Mouse (Mus musculus) C2C12 (cell line): ENCODE results near the gene Celsr3. TPM values are rescaled to one million over a fixed set of nuclear protein-coding genes. Genes with fewer than 3 reads are reported as not detected.

ENCODE experiments used
- H3K27me3 ChIP-seq: one replicate; pipeline ENCODE4 v1.6.1; 2011; ENCODE audit not compliant: control insufficient read depth, insufficient read depth, insufficient read length
- H3K36me3 ChIP-seq: one replicate; pipeline ENCODE4 v1.6.1; 2011; ENCODE audit not compliant: control insufficient read depth, insufficient read depth
- H3K4me3 ChIP-seq: one replicate; pipeline ENCODE4 v1.5.1; 2011; ENCODE audit warnings: mild to moderate bottlenecking, control low read depth; ENCODE audit not compliant: poor library complexity, insufficient read depth, severe bottlenecking
- H3K79me2 ChIP-seq: one replicate; pipeline ENCODE4 v1.6.1; 2011; ENCODE audit not compliant: control insufficient read depth, insufficient read depth
- H3K79me3 ChIP-seq: one replicate; pipeline ENCODE4 v1.6.1; 2011; ENCODE audit warnings: low read depth, control low read depth
- H3ac ChIP-seq: one replicate; pipeline ENCODE3; 2011; ENCODE audit warnings: low read depth; ENCODE audit not compliant: control insufficient read depth, insufficient read length
- CEBPB ChIP-seq: IDR thresholded peaks from one replicate; pipeline ENCODE4 v1.6.1; 2011; ENCODE audit warnings: low read depth, mild to moderate bottlenecking, control low read depth, moderate library complexity
- CTCF ChIP-seq: IDR thresholded peaks from one replicate; pipeline ENCODE4 v1.5.1; 2011; ENCODE audit not compliant: control insufficient read depth, insufficient read depth, insufficient read length
- FOSL1 ChIP-seq: IDR thresholded peaks from one replicate; pipeline ENCODE4 v1.8.0; 2011; ENCODE audit warnings: mild to moderate bottlenecking, low read length; ENCODE audit not compliant: poor library complexity, insufficient read depth, severe bottlenecking
- MAX ChIP-seq: IDR thresholded peaks from one replicate; pipeline ENCODE4 v1.6.1; 2011; ENCODE audit warnings: mild to moderate bottlenecking, control low read depth
- MYOD1 ChIP-seq: IDR thresholded peaks from one replicate; pipeline ENCODE4 v1.6.1; 2011; ENCODE audit warnings: low read depth; ENCODE audit not compliant: control insufficient read depth, insufficient read length
- MYOG ChIP-seq: IDR thresholded peaks from one replicate; pipeline ENCODE4 v1.6.1; 2011; ENCODE audit not compliant: control insufficient read depth, insufficient read length; ENCODE audit errors: extremely low read depth
- USF1 ChIP-seq: IDR thresholded peaks from one replicate; pipeline ENCODE4 v1.6.1; 2011; ENCODE audit warnings: low read depth, mild to moderate bottlenecking, control low read depth, moderate library complexity
- microRNA-seq: library from miRNA; unstranded; fragments of <30 nt; microRNA quantifications from one replicate; pipeline ENCODE4, GENCODE M21; 2019; ENCODE audit warnings: borderline microRNAs expressed
- polyA plus RNA-seq: library from polyadenylated mRNA; unstranded; fragments of >200 nt; fragmentation: generic; extraction: Trizol; gene quantifications from one replicate; pipeline ENCODE4 v1.2.1, GENCODE M21; 2012; ENCODE audit warnings: missing spikeins

Celsr3 gene
- polyA plus RNA-seq, 1 experiment: 0.05 TPM

GRCm38 (mm10) chr9:108853635-108854240, 27.6 kb downstream of the Celsr3 start:
- Histone ChIP-seq H3K79me3 (no peaks in the 10 kb centered on the region), H3K79me2 (no peaks in the 10 kb centered on the region), H3K36me3 (no peaks in the 10 kb centered on the region), H3K27me3 (peaks cover 7% of the 10 kb centered on the region), H3ac (peak overlapping the region; percentile 66), H3K4me3 (peak overlapping the region; percentile 56)
- TF ChIP-seq CTCF (peak; percentile 82), CEBPB (no peak), MAX (peak; percentile 80), MYOD1 (no peak)

GRCm38 (mm10) chr9:108854241-108854696, 28.1 kb downstream of the Celsr3 start:
- Histone ChIP-seq H3K36me3 (no peaks in the 10 kb centered on the region), H3K27me3 (peaks cover 2% of the 10 kb centered on the region), H3K79me2 (no peaks in the 10 kb centered on the region), H3K79me3 (no peaks in the 10 kb centered on the region), H3ac (peak overlapping the region; percentile 66), H3K4me3 (peak overlapping the region; percentile 56)
- TF ChIP-seq MAX (peak; percentile 11), USF1 (peak; percentile 10), CEBPB (no peak), CTCF (no peak)

- H3K79me2 ChIP-seq: no peaks in the 10 kb centered on the region
- H3K27me3 ChIP-seq: no peaks in the 10 kb centered on the region
- no peaks in the 10 kb centered on the region for H3K79me3 ChIP-seq
- no peak overlapping the region for H3K4me3 ChIP-seq
- no peak overlapping the region for H3ac ChIP-seq
- H3K36me3 ChIP-seq: no peaks in the 10 kb centered on the region
- TF ChIP-seq MYOD1 (no peak), MYOG (no peak), CEBPB (no peak), CTCF (no peak)
Measured at GRCm38 (mm10) chr9:108855335-108855734, 29.2 kb downstream of the Celsr3 start.

GRCm38 (mm10) chr9:108858792-108859527, 32.8 kb downstream of the Celsr3 start:
- TF ChIP-seq MAX (no peak), MYOG (no peak), CTCF (no peak), FOSL1 (no peak), CEBPB (no peak)
- Histone ChIP-seq H3K4me3 (no peak overlapping the region), H3K36me3 (no peaks in the 10 kb centered on the region), H3K27me3 (no peaks in the 10 kb centered on the region), H3K79me2 (no peaks in the 10 kb centered on the region), H3K79me3 (no peaks in the 10 kb centered on the region), H3ac (no peak overlapping the region)

Small RNAs within 50 kb of the gene (microRNA-seq; reads per million reads assigned to microRNA genes)
- not detected for gene Gm23156

Other genes with a start within 250 kb of the Celsr3 start
- 52.9 TPM for gene Wdr6, start 247.6 kb upstream of the Celsr3 start, polyA plus RNA-seq
- 1.3 TPM for gene P4htm, start 228.7 kb upstream of the Celsr3 start, polyA plus RNA-seq
- gene Arih2, start 176.9 kb upstream of the Celsr3 start, polyA plus RNA-seq: 30.5 TPM
- gene Slc25a20, start 164.2 kb upstream of the Celsr3 start, polyA plus RNA-seq: 20.6 TPM
- gene Prkar2a, start 137.0 kb upstream of the Celsr3 start, polyA plus RNA-seq: 19.4 TPM
- gene Ip6k2, start 42.5 kb upstream of the Celsr3 start, polyA plus RNA-seq: 37.1 TPM
- gene Nckipsd, start 18.0 kb upstream of the Celsr3 start, polyA plus RNA-seq: 7.5 TPM
- 4.3 TPM for gene Slc26a6, start 27.0 kb downstream of the Celsr3 start, polyA plus RNA-seq
- not detected for gene Tmem89, start 88.3 kb downstream of the Celsr3 start, polyA plus RNA-seq
- gene Uqcrc1, start 110.3 kb downstream of the Celsr3 start, polyA plus RNA-seq: 382 TPM
- 10.1 TPM for gene Col7a1, start 127.3 kb downstream of the Celsr3 start, polyA plus RNA-seq
- 0.56 TPM for gene Ucn2, start 159.7 kb downstream of the Celsr3 start, polyA plus RNA-seq
- gene Pfkfb4, start 165.5 kb downstream of the Celsr3 start, polyA plus RNA-seq: 6.7 TPM
- gene Shisa5, start 212.2 kb downstream of the Celsr3 start, polyA plus RNA-seq: 86.4 TPM
- 12.7 TPM for gene Trex1, start 233.4 kb downstream of the Celsr3 start, polyA plus RNA-seq
- 11.4 TPM for gene Atrip, start 247.8 kb downstream of the Celsr3 start, polyA plus RNA-seq